Mouse (Mus musculus) left cerebral cortex, adult 2 months (tissue): ENCODE measurements around the gene Acsm1. TPM values are rescaled to one million over a fixed set of nuclear protein-coding genes. Genes with fewer than 3 reads are reported as not detected.
"Not testable (repeated sequence)": the region's sequence is repeated elsewhere in the genome, so short reads cannot be mapped to it uniquely, and the experiment has no call there.

Experiments
- DNase-seq, 2 experiments: peaks; one replicate each; pipeline ENCODE4 v3.0.0; 2021 to 2022; ENCODE audit warnings: low spot score in 2 of 2, mixed read lengths in 1 of 2; ENCODE audit errors: extremely low spot score in 1 of 2
- H3K27ac ChIP-seq: fragments of 200-600 bp; 2 replicates; pipeline ENCODE4 v1.8.1; 2022
- H3K4me3 ChIP-seq: fragments of 200-600 bp; 2 replicates; pipeline ENCODE4 v1.8.1; 2022
- CTCF ChIP-seq: fragments of 200-600 bp; IDR thresholded peaks from 2 replicates; pipeline ENCODE4 v1.8.1; 2022; ENCODE audit warnings: antibody characterized with exemption, mild to moderate bottlenecking, moderate library complexity
- intact Hi-C: fragments of 180-260 bp; cut with DNase I; formaldehyde crosslinking; loops from one replicate; pipeline ENCODE4 v1.15.1; 2025
- long read RNA-seq, 2 experiments: library from polyadenylated mRNA; stranded (forward); transcript quantifications; one replicate each; pipeline ENCODE4 v2.0.0; 2021; ENCODE audit warnings: borderline mapping rate in 2 of 2
- total RNA-seq, 2 experiments: library from RNA; stranded (reverse); gene quantifications; 2 replicates each; pipeline ENCODE4 v1.2.3; 2021

Acsm1 gene
- not detected for total RNA-seq
- long read RNA-seq, experiment 1, result 0 reads
- long read RNA-seq, experiment 2, result 0 reads

DNA sequence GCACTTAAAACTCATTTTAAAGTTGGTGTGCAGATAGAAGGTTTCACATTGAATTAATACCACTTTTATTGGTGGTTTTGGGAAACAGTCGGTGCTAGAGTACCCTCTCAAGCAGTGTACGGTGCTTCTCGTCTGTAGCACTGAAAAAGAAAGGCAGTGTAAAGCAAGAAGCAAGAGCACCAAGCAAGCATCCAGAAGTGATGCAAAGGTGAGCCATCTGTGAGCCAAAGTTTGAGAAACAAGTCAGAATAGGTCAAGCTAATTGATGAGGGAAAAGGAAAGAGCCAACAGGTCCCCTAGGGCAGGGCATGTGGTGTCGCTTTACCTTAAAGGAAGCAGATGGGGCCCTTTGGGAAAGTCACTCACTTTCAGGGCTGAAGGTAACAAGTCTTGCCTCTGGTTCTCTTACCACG is at the start of gene Acsm1:
Gene Acsm1 (plus strand): TSS at position 363 of the 413 bp plus-strand sequence.
- intact Hi-C loops, result no loop called here
- DNase-seq, result no peak

DNA sequence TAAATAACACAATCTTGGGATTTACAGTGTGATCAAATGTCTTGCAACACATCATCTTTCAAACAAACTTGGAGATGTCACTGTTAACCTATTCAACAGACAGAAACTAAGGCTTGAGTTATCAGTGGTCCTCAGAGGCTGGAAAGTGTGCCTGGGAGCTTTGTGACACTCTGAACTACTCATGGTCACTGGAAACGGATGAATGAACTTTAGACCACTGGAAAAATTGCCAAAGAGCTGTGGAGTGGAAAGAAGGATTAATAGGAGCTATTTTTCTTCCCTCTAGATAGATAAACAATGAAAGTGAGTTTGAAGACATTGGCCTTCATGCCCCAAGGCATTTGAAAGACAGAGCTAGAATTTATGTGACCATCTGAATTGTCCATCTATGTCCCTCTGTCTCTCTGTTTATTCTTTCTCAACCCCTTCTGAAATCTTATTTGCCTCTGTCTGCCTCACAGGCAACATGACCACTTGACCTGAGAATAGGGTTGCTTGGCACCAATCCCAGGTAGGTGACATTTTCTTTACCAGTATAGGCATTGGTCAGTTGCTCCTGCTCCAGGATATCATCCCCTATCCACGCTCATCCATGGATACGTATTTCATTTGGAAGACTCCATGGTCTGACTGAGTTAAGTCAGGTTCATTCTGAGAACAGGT is 46.9 kb upstream of the Acsm1 start:
- intact Hi-C loops, result no loop called here
- Histone ChIP-seq H3K27ac (no peak overlapping the region), H3K4me3 (no peak overlapping the region)
- DNase-seq, result no peak
- no peak for TF ChIP-seq CTCF

More for the DNA sequence above, at the start of gene Acsm1:
- no peak within 1 kb of the TSS for H3K27ac ChIP-seq
- no peak within 1 kb of the TSS for H3K4me3 ChIP-seq
- TF ChIP-seq CTCF, result no peak

DNA sequence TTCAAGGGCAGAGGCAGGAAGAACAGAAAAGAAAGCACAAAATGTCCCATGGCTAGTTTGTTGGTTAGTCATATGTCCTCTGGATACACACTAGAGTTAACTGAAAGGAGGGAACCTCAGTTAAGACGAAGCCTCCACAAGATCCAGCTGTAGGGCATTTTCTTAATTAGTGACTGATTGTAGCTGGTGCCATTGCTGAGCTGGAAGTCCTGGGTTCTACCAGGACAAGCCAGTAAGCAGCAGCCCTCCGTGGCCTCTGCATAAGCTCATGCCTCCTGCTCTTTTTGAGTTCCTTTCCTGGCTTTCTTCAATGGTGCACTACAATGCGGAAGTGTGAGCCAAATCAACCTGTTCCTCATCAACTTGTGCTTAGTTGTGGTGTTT is 46.4 kb upstream of the Acsm1 start:
- DNase-seq, result no peak
- TF ChIP-seq CTCF, result no peak
- intact Hi-C loops, result no loop called here
- Histone ChIP-seq H3K27ac (no peak overlapping the region), H3K4me3 (no peak overlapping the region)

DNA sequence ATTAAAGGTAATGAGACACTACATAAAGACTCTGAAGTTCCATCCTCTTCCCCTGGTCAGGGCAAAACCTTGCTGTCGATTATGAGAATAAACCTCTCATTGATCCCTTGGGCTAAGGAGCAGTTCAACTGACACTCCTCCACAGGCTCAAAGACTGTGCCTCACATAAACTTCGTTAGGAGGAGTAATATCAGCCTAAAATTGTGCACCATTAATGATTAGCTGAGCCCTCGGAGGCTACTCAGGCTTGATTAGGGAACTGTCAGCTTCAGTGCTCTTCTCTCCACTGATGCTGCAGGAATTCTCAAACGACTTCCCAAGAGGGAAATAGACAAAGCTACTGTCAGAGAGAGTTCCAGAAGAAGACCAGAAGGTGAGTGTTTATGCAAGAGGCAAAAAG is 45.4 kb upstream of the Acsm1 start:
- Histone ChIP-seq H3K27ac (no peak overlapping the region), H3K4me3 (no peak overlapping the region)
- no peak for DNase-seq
- intact Hi-C loops, result no loop called here
- TF ChIP-seq CTCF, result no peak

DNA sequence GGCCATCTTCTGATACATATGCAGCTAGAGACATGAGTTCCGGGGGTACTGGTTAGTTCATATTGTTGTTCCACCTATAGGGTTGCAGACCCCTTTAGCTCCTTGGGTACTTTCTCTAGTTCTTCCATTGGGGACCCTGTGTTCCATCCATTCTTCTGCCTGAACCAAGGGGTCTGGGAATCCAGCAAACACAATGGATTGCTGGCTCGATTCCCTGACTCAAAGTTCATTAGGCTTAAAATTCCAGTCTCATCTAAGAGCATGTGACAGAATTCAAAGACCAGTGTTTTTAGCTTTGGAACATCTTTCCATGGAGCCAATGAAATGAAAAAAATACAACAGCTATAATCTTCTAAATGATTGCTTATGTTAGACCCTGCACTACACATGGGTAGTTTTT is 44.4 kb upstream of the Acsm1 start:
- H3K4me3 ChIP-seq, DNase-seq: not testable (repeated sequence)

DNA sequence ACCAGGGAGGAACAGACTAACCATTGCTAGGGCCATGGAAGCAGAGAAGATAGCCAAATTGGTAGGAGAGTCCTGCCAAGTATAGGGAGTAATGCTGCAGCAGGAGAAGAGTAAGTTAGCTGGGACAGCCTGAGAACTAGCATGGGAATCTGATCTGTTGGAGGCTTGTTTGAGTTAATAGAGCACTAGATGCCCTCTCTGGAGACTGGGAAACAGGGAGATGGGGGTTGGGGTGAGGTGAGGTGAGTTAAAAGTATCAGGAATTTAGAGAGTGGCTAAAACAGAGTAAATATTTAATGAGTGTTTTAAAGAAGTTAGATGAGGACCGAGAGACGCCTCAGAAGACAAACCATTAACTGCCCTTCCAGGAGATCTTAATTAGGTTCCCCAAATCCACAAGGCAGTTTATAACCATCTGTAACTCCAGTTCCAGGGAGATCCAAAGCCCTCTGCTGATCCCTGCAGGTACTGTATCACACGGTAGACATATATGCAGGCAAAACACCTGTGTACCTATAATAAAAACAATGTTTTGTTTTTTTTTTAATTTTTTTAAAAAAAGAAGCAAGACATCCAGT is 12.2 kb upstream of the Acsm1 start:
- TF ChIP-seq CTCF, result no peak
- Histone ChIP-seq H3K4me3 (no peak overlapping the region), H3K27ac (no peak overlapping the region)
- intact Hi-C loops, result no loop called here
- no peak for DNase-seq

More for the DNA sequence above, 44.4 kb upstream of the Acsm1 start:
- H3K27ac ChIP-seq, intact Hi-C loops: not testable (repeated sequence)

DNA sequence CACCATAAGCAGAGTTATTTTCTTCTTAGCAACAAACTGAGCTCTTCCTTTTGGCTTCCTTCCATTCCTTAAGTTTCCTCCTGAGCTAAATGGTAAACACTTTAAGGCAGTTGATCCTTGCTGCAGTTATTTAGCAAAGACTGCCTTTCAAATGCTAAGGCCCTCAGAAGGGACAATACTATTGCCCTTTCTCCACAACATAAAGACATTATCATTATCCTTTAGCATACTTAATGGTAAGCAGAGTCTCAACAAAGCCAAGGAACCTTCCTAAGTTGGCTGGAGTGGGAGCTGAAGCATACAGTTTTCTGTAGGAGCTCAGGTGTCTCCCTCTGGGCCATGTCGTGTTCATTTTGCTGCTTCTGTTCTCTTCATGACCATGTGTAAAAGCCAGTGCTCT is 11.5 kb upstream of the Acsm1 start:
- TF ChIP-seq CTCF, result no peak
- intact Hi-C loops, result no loop called here
- no peak overlapping the region for H3K4me3 ChIP-seq
- no peak for DNase-seq
- H3K27ac ChIP-seq, result no peak overlapping the region

DNA sequence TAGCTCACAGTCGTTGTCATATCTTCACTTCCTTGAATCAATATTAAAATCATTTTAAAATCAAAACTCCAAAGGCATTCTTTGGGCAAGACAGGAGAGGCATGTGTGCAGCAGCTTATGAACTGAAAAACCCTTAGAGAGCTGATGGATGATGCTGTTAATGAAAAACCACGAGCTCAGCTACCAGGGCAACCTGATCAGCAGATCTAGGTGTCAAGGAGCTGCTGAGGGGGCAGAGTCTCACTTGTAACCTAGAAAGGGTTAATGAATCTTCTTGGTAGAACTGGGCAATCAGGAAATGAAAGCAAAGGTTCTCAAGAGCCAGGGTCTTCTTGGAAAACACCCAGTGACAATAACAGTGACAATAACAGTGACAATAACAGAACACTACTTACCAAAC is 10.3 kb upstream of the Acsm1 start:
- no peak for TF ChIP-seq CTCF

DNA sequence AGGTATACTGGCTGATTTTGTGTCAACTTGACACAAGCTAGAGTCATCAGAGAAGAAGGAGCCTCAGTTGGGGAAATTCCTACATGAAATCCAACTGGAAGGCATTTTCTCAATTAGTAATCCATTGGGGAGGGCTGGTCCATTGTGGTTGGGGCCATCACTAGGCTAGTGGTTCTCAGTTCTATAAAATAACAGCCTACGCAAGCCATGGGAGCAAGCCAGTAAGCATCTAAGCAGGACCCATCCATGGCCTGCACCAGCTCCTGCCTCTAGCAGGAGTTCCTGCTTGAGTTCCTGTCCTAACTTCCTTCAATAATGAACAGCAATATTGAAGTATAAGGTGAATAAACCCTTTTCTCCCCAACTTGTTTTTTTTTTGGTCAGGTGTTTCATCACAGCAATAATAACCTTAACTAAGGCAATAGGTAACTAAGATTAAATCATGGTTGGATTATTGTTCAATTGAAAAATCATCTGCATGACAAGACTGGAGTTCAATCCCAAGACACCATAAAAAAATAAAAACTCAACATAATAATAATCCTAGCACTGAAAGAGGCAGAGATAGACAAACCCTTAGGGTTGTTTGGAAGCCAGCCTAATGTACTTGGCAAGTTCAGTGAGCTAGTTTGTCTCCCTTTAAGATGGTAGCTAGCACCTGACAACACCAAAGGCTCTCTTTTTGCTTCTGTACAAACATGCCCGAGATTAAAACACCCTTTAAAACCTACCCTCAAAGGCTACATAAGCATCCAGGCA is 5.5 kb upstream of the Acsm1 start:
- intact Hi-C loops, result no loop called here
- Histone ChIP-seq H3K27ac (no peak overlapping the region), H3K4me3 (no peak overlapping the region)
- TF ChIP-seq CTCF, result no peak
- DNase-seq, result no peak

More for the DNA sequence above, 10.3 kb upstream of the Acsm1 start:
- DNase-seq, result no peak
- intact Hi-C loops, result no loop called here
- no peak overlapping the region for H3K27ac ChIP-seq
- H3K4me3 ChIP-seq, result no peak overlapping the region

DNA sequence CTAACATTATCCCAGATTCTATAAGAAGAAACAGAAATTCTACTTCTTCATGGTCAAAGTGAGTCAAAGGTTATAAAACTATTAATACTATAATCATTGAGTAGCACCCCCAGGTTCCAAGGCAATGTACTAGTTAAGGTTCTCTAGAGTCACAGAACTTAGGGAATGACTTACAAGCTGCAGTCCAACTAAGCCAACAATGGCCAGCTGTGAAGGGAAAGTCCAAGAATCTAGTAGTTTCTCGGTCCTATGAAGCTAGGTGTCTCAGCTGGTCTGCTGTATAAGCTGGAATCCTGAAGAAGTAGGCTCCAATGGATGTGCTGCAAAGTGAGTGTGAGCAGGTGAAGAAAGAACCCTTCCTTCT is 4.9 kb upstream of the Acsm1 start:
- DNase-seq, result no peak
- Histone ChIP-seq H3K27ac (no peak overlapping the region), H3K4me3 (no peak overlapping the region)
- intact Hi-C loops, result no loop called here
- no peak for TF ChIP-seq CTCF

DNA sequence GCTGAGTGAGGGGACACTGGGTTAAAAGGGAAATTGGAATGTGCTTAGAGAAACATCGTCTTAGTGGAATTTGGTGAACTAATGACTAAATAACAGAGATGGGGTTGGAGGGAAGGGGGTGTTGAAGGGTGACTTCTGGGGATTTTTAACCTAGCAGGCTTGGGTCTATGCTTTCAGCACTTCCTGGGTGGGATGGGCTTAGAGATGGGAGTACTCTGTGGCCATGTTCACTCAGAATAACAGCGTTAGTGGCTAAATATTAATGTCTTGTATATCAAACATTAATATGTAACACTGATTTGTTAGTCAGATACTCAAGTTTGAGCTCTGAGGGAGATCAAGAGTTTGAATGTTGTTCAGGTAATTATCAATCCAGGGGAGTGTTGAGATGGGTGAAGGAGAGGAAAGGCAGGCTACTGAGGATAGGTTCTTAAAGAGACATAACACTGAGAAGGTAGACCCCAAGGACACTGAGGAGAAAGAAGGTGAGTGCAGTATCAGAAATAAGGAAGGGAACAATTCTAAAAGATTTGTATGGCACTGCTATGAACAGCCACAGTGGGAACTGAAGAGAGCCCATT is 1.8 kb upstream of the Acsm1 start:
- intact Hi-C loops, result no loop called here
- TF ChIP-seq CTCF, result no peak

DNA sequence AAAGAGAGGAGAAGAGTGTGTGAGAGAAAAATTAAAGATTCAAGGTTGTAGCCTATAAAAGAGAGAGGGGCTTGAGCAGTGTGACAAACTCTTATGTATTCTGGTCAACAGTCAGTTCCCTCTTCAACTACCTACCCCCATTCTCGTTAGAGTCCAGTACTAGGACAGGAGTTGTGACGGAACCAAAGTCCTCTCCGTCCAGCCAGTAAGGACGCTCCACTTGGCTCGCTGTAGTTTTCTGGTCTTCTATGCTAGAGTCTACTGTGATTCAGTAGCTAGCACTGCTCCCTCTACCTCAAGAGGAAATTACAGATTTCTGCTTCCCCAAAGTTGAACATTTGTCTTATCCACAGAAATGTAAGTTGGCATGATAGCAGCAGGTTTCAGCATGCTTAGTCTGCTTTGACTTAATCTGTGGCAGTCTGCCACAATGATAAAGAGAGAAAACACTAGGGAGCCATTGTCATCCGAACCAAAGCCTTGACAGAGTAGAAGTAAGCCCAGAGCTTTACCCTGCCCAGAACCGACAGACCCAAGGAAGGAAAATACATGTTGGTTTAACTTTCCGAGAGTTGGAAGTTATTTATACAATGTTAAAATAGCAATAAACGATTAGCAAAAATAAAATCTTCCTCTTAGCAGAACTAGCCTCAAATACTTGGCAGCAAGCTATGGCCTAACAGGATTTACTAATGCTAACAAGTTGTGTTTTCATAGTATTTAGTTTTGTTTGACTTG is 731 bp upstream of the Acsm1 start:
- DNase-seq, result no peak
- no peak for TF ChIP-seq CTCF
- Histone ChIP-seq H3K4me3 (no peak overlapping the region), H3K27ac (no peak overlapping the region)
- intact Hi-C loops, result no loop called here

More for the DNA sequence above, 1.8 kb upstream of the Acsm1 start:
- Histone ChIP-seq H3K4me3 (no peak overlapping the region), H3K27ac (no peak overlapping the region)
- DNase-seq, result no peak
